Mouse (Mus musculus): ENCODE data around the gene Adat1.

Adat1 gene

GRCm38 (mm10) chr8:111937184-111937583, 54.9 kb downstream of the Adat1 start:
- DNase-seq, result no peak

- no peak for DNase-seq
These were observed 57.9 kb downstream of the Adat1 start for GRCm38 (mm10) chr8:111934201-111934600.

- DNase-seq, result peak; percentile 91 to 94
These were observed 58.6 kb downstream of the Adat1 start, which contains the start of gene Tmem231 for GRCm38 (mm10) chr8:111933348-111934076. Gene Tmem231 (minus strand): TSS chr8:111933881.

- peak; percentile 79 to 84 for DNase-seq
These were observed 59.3 kb downstream of the Adat1 start for GRCm38 (mm10) chr8:111932580-111933336.

- no peak for DNase-seq
These were observed 60.4 kb downstream of the Adat1 start for GRCm38 (mm10) chr8:111931721-111932120.

- DNase-seq, result no peak
These were observed 62.3 kb downstream of the Adat1 start for GRCm38 (mm10) chr8:111929648-111930344.

- DNase-seq, result no peak
These were observed 67.1 kb downstream of the Adat1 start for GRCm38 (mm10) chr8:111924976-111925375.

- peak; percentile 47 to 63 for DNase-seq
These were observed 68.7 kb downstream of the Adat1 start for GRCm38 (mm10) chr8:111923383-111923804.

- DNase-seq, result no peak
These were observed 71.1 kb downstream of the Adat1 start for GRCm38 (mm10) chr8:111920971-111921370.

- no peak for DNase-seq
These were observed 72.4 kb downstream of the Adat1 start for GRCm38 (mm10) chr8:111919663-111920062.

All from lung, adult 18-20 months (tissue).